Mouse (Mus musculus): ENCODE measurements at regions not wholly inside any gene's neighbourhood (a gene's known extent, or its start where the extent isn't known, plus 50 kb on each side); places are given as distances from the start of the nearest gene placed in this dataset.
"Not testable (repeated sequence)": the region's sequence is repeated elsewhere in the genome, so short reads cannot be mapped to it uniquely, and the experiment has no call there.

DNA sequence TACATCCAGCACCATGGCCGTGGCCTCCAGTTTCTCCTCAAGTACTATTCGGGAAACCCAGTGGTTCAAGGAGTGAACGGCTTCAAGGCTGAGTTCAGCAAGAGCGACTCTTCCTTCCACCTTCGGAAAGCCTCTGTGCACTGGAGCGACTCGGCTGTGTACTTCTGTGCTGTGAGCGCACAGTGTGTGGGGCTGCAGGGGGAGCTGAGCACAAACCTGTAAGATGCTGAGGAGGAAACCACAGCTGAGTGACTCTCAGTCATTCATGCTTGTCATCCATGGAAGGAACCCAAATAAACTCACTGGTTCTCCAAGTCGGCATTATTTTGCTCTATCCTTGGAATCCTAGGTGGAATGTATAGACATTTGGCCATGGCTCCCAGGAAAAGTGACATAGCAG is 297.1 kb upstream of the Olfr1507 start:
- not testable (repeated sequence) for DNase-seq

DNA sequence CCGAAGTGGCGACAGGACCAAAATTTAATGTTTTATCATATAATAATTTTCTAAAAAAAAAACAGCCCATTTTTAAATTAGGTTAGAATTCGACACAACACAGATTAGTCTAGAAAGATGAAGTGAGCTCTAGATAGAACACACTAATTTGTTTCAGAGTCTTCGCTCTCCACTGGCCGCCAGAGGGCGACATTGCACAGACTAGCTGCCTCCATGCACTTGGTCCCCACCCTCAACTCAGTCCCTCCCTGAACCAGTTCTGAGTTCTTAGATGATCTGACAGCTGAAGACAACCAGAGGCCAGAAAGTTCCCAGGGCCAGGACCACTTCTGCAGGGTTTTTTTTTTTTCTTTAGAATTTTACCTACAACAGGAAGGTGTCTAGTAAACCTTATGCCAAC is 296.3 kb upstream of the Olfr1507 start:
- DNase-seq, result not testable (repeated sequence)

DNA sequence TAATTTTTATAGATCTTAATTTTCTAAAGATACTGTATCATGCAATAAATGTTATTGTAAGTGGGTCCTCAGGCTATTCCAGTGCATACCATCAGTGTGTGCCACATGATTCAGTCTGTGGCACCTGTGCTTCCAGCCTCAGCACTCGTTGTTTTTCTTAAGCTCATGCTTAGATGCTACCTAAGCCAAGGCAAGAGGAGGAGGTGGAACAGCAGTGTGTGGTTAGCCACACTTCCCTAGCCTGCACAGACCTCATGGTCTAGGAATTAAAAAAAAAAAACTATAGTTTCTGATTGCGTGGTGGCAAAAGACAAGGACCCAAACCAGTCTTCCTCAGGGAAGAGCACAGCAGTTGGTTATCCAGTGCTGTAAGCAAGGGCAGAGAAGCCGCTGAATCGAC is 287.3 kb upstream of the Olfr1507 start:
- DNase-seq, result not testable (repeated sequence)

DNA sequence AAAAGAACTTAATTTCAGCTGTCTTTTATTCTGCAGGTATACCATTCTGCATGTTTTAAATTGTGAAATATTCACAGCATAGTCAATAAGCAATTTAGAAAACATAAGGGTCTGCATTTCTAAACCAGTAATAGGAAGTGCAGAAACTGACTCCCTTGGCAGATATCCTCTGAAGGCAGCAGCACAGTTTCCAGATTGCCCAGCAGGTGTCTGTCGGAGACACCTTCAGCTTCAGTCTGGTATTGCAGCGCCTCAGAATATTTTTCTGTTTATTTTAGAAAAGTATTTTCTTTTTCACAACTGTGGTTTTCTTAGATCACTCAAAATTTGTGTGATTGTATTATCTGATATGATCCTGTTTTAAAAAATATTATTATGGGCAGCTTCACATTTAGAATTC is 280.3 kb upstream of the Olfr1507 start:
- DNase-seq, result not testable (repeated sequence)

DNA sequence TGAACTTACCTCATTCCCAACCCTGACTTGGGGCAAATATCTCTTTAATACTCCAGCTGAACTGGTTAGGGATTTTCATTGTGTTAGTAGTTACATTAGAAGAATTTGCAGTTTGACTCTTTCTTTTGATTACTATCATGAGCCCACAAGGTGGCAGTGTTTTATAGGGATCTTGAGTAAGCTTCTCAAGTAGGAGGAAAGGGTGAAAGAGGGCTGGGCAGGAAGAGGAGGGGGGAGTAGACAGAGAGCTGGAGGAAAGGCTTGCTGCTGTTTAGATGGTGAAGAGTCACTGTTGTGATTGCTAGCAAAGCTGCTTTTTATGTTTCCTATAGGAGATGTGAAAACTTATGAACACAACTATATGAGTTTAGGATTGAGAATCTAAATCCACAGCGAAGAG is 273.9 kb upstream of the Olfr1507 start:
- DNase-seq, result not testable (repeated sequence)

DNA sequence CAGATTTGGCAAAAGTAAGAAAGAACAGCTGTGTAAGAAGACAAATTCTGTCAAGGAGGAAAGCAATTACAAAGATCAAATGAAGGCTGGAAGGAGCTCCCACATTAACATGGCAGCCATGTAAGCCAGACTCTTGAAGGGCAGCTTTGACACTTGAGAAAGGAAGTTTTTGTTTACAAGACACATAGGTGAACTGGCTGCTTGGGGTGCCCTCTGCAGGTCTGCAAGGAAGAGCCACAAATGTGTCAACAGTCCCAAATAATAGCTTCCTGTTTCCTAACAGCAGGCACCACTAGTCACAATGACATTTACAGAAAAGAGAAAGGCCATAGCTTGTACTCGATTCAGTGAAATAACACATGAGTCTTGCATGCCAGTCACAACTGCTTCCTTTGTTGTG is 256.6 kb upstream of the Olfr1507 start:
- not testable (repeated sequence) for DNase-seq

DNA sequence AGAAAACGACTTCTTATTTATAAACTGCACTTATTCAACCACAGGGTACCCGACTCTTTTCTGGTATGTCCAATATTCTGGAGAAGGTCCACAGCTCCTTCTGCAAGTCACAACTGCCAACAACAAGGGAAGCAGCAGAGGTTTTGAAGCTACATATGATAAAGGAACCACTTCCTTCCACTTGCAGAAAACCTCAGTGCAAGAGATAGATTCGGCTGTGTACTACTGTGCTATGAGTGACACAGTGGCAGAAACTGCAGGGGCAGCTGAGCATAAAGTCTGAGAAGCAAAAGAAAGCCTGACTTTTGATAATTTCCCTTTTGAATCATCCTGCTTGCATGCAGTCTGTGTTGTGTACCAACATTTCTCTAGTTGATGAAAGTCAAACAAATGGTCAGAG is 231.1 kb upstream of the Olfr1507 start:
- not testable (repeated sequence) for DNase-seq

DNA sequence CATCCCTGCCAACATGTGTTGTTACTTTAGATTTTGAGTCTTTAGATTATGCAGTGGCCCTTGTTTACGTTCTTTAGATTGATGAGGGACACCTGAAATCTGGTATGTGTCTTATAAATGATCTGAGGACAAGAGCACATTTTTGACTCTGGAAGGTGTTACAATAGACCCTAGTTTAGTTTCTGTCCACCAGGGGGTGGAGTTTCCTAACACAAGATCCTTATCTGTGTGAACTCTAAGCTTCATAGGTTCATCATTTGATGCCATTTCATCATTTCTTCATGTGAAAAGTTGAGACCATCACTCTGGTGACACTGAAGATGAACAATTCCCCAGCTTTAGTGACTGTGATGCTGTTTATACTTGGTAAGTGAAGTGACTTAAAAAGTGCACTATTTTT is 229.4 kb upstream of the Olfr1507 start:
- DNase-seq, result not testable (repeated sequence)

DNA sequence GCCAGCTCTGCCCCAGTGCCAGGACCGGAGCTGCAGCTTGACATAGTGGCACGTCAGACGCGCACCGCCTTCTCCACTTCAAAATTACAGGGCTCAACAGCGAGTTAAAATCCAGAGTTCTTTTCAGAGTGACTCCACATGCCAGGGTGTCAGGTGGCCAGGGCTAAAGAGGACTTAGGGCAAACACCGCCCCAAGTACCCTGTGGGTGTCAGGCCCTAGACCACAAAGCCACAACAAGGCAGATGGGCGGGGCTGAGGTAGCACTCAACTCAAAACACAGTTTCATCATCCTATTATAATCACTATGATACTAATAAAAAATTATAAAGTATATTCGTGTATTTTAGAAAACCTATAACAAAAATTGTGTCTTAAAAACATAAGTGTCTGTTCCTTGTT is 225.1 kb upstream of the Olfr1507 start:
- DNase-seq, result no peak

DNA sequence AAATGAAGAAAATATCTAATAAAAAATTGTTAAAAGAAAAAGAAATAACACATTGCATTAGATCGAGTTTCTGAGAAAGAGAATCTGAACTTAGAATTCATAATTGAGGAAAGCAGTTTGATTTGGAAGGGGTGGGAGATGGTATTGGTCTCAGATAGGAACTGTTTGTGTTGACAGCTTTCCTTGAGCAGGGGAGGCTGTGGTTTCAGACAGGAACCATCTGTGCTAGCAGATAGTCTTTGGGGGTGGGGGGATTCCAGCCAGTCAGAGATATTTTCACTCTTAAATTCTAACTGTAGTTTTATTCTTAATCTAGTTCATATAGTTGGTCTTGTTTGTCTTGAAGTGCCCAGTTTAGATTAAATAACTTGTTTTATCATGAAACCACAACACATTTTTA is 205.3 kb upstream of the Olfr1507 start:
- not testable (repeated sequence) for DNase-seq

DNA sequence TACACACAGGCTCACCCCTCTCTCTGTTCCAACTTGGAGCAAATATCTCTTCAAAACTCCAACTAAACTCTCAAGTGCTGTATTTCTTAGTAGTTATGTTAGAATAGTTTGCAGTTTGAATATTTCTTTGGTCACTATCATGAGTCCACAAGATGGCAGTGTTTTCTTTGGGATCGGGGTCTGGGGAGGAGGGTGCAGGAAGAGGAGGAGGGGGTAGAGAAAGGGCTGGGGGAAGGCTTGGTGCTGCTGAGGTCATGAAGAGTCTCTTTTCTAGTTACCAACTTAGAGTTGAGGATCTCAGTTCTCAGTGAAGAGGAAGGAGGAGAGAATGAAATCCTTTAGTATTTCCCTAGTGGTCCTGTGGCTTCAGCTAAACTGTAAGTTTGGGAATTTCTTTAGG is 188.1 kb upstream of the Olfr1507 start:
- not testable (repeated sequence) for DNase-seq

DNA sequence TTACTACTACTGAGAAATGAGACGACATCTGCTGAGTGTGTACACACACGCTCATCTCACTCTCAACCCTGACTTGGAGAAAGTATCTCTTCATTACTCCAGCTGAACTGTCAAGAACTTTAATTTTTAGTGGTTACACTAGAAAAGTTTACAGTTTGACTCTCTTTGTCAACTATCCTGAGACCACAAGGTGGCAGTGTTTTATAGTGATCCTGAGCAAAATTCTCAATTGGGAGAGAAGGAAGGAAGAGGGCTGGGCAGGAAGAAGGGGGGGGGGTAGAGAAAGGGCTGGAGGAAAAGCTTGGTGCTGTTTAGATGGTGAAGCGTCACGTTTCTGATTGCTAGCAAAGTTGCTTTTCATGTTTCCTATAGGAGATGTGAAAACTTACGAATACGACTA is 158.8 kb upstream of the Olfr1507 start:
- peak; percentile 3 for DNase-seq

DNA sequence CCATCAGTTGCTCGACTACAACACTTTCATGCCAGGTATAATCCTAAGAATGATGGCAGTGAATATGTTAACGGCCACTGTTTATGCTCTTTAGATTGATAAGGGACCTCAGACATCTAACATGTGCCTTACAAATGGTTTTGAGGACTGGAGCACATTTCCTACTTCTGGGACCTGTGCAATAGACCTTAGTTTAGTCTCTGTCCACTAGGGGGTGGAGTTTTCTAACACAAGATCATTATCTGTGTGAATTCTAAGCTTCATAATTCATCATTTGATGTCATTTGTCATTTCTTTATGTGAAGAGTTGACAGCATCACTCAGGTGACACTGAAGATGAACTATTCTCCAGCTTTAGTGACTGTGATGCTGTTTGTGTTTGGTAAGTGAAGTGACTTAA is 142.6 kb upstream of the Olfr1507 start:
- peak; percentile 1 for DNase-seq

DNA sequence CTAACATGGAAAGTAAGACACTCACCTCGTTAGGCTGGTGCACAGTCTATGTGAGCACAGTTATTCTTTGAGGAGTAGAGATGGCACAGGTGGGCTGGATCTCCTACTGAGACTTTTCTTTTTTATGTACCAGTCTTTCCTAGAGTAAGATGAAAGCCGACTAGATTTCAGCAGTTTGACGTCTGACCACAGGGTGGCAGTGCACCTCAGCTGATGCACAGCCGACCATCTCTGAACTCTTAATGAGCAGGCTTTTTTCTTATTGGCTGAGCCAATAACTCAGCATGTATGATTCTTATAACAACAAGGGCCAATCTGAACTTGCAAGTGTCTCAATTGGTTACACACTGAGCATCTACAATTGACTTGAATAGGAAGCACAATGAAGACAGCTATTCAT is 126.6 kb upstream of the Olfr1507 start:
- DNase-seq, result no peak

DNA sequence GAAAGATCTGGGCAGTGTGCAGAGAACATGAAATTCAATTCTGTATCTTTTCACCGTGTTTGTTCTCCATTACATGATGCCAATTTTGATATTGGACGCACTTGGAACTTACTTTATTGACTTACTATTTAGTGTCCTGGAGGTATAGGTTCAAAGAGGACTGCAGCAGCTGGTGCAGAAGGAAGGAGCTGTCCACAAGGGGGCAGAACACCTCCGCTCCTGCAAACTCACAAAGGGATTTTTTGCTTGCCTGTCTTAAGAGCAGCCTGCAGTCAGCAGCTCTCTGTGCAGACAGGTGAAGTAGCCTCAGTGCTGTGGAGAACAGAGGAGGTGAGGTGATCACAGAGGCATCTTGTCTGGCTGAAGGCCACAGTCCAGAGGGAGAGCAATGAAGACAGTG is 84.8 kb upstream of the Olfr1507 start:
- no peak for DNase-seq

DNA sequence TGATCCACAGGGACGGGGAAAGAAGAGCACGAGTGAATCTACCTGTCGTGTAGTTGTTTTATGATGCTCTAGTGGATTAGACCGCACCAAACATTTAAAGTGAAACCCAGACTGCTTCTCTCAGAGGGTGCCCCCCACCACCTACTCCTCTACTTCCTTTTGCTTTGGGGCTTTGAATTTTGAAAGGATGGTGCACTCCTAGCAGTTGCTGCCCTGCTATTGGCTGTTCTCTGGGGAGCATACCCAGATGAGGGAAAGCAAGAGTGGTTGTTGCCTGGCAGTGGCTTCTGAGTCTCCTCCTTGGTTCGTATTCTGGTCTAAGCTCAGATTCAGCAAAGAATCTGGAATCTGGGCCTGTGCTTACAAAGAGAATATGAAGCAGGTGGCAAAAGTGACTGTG is 71.4 kb upstream of the Olfr1507 start:
- DNase-seq, result no peak

DNA sequence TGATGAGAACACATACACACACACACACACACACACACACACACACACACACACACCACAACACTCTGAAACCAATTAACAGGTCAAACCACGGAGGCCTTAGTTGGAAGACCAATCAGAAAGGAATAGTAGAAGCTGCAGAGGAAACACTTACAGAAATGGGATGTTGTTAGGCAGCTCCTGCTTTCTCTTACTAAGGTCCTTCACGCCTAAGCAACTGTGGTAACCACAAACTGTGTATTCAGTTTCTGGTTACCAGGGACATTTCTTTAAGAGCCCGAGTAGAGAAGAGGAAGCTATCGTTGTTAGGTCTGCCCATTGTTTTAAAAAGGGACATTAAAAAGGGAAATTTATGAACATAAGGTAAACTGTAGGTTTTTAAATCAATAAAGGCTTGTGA is 70.1 kb upstream of the Olfr1507 start:
- no peak for DNase-seq

DNA sequence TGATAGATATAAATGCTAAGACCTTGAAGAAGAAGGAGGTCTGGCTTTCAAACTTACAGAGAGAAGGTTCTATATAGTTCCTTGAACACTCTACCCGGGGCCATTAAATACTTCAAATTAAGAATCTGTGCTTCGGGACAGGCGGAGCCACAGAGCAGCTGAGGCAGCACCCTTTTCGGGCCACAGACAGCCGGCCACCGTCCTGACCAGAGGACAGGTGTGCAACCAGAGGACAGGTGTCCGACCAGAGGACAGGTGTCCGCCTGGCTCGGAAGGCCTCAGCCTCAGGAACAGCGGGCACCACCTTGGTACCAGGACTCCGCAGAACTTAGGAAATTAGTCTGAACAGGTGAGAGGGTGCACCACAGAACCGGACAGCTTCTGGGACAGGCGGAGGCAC is 60.8 kb upstream of the Olfr1507 start:
- DNase-seq, result not testable (repeated sequence)

DNA sequence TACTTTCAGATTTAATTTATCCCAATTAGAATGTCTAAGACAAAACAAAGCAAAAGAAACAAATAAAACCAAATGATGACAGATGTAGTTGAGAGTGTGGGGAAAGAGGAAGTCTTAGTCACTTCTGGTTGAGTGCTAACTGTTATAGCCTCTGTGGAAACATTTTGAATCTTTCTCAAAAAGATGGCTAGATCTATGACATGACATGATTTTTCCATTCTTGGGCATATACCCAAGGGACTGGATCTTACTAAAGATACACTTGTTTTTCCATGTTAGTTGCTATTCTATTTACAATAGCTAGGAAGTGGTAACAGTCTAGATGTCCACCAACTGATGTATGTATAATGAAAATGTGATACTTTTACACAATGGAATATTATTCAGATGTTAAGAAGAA is 57.9 kb upstream of the Olfr1507 start:
- DNase-seq, result no peak

DNA sequence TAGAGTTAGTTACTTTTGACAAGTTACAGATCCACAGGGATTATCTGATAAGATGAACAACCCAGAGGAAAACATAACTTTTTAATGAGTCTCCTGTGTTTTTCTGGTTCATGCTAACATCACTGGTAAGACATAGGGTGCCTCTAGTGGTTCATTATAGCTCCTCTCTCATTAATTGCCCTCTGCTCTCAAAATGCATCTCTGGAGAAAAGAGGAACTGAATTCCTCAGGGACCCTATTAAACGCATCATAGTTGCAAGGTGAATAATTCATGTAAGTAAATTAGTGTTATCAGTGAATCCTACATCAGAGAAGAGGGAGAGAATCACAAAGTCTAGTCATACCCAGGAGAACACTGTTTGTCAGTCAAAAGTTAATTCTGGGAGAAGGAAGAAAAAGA is 52.4 kb upstream of the Olfr1507 start:
- DNase-seq, result no peak

All from embryo, embryonic 11 days (tissue).